In the genomic region with DNA sequence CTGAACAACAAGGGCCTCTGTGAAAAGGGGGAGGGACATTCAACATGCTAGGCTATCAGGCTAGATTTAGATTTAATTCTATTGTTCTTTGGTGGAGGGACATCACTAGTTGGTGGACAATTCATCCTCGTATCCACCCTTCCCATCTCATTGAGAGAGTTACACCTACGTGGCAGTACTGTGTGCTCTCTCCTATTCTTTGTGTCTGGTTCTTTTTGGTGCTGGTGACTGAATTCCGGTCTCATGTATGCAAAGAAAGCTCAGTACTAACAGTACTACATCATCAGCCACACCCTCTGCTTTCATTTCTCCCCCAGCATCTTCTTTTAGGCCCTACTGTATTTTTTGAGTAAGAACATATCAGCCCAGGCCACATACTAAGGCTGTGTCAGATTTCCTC, we compare ENCODE assay signal across 13 mouse cellular contexts.
"Had no signal": no experiment of that assay in that cellular context is flagged by ENCODE, and none has a peak within 500 bp of the region (broad histone marks: within the 10 kb centered on the region; RNA-seq: fewer than 3 reads in every experiment).

No protein-coding gene starts in this region.

- ATAC-seq: liver, embryonic 12.5 days had no signal

- DNase-seq: kidney, adult 18-20 months; kidney, postnatal 10 days; kidney, postnatal 36 days; layer of hippocampus, adult 9-11 months; liver; lung, adult 18-20 months; lung, postnatal 14 days; lung, postnatal 4 days; midbrain, embryonic 14.5 days; thymus, adult 2 months; thymus, postnatal 14 days; thymus, postnatal 4 days had no signal
